Mouse (Mus musculus) liver, embryonic 14.5 days (tissue): ENCODE measurements around the gene Wdr38. TPM values are rescaled to one million over a fixed set of nuclear protein-coding genes. Genes with fewer than 3 reads are reported as not detected.

Experiments used
- ATAC-seq: fragments of 200-750 bp; cut with Nextera tagmentation; 2 replicates; pipeline ENCODE4 v1.8.0; 2017; ENCODE audit warnings: moderate number of reproducible peaks, mild to moderate bottlenecking, moderate library complexity; ENCODE audit not compliant: insufficient read depth
- DNase-seq, 3 experiments: peaks; one replicate each; pipeline ENCODE4 v3.0.0-alpha.2; 2012 to 2013; ENCODE audit warnings: low read depth in 3 of 3, low spot score in 3 of 3
- H3K27ac ChIP-seq: fragments of 300-500 bp; sonication (generic); 2 replicates; pipeline ENCODE4 v1.5.1; 2014; ENCODE audit warnings: moderate library complexity, mild to moderate bottlenecking, control low read depth, inconsistent platforms
- H3K27me3 ChIP-seq: fragments of 300-500 bp; sonication (generic); 2 replicates; pipeline ENCODE4 v1.6.1; 2014; ENCODE audit warnings: mild to moderate bottlenecking, low read length, moderate library complexity; ENCODE audit not compliant: control insufficient read depth, insufficient read depth
- H3K36me3 ChIP-seq: fragments of 300-500 bp; sonication (generic); replicated peaks from 2 replicates; pipeline ENCODE4 v1.6.1; 2014; ENCODE audit warnings: low read depth; ENCODE audit not compliant: control insufficient read depth, insufficient read depth
- H3K4me1 ChIP-seq, 2 experiments: fragments of 200-500 bp in 1 of 2; fragments of 300-500 bp in 1 of 2; sonication (generic) in 1 of 2; replicated peaks; 2 replicates each; pipeline ENCODE4 v1.6.1; 2012 to 2014; ENCODE audit warnings: antibody characterized with exemption in 1 of 2, inconsistent platforms in 1 of 2, low read length in 1 of 2; ENCODE audit not compliant: control insufficient read depth in 2 of 2, insufficient read depth in 2 of 2
- H3K4me2 ChIP-seq: fragments of 300-500 bp; sonication (generic); 2 replicates; pipeline ENCODE4 v1.6.1; 2014; ENCODE audit warnings: low read depth, mild to moderate bottlenecking, control low read depth, moderate library complexity
- H3K4me3 ChIP-seq, 2 experiments: fragments of 200-500 bp in 1 of 2; fragments of 300-500 bp in 1 of 2; sonication (generic) in 1 of 2; 2 replicates each; pipeline ENCODE4 v1.5.1; 2012 to 2014; ENCODE audit warnings: low read depth in 2 of 2, low read length in 2 of 2, mild to moderate bottlenecking in 2 of 2, control low read depth in 1 of 2, inconsistent platforms in 1 of 2, moderate library complexity in 1 of 2; ENCODE audit not compliant: insufficient read depth in 1 of 2
- H3K9ac ChIP-seq: fragments of 300-500 bp; sonication (generic); replicated peaks from 2 replicates; pipeline ENCODE4 v1.6.1; 2014; ENCODE audit warnings: mild to moderate bottlenecking, control low read depth, moderate library complexity
- H3K9me3 ChIP-seq: fragments of 300-500 bp; sonication (generic); 2 replicates; pipeline ENCODE4 v1.6.1; 2016; ENCODE audit warnings: low read length, mixed read lengths; ENCODE audit not compliant: control insufficient read depth
- CTCF ChIP-seq: IDR thresholded peaks from 2 replicates; pipeline ENCODE4 v1.5.1; 2016; ENCODE audit warnings: antibody characterized with exemption, low read depth, control low read depth
- EP300 ChIP-seq: IDR thresholded peaks from 2 replicates; pipeline ENCODE4 v1.6.1; 2016; ENCODE audit warnings: antibody characterized with exemption, low read depth
- WGBS: fragments of 180-500 bp; shearing (Covaris S2); extraction: QIAGEN DNeasy Blood & Tissue Kit; methylation state at CpG from one replicate; pipeline ENCODE4 v1.1.7; 2014; ENCODE audit not compliant: insufficient replicate concordance; 5-methylcytosine and 5-hydroxymethylcytosine counted together
- polyA plus RNA-seq, 2 experiments: library from polyadenylated mRNA; depleted of rRNA in 1 of 2; stranded (reverse) in 1 of 2; unstranded in 1 of 2; fragments of >200 nt; fragmentation: Nextera tagmentation in 1 of 2; extraction: Ambion mirVana in 1 of 2; gene quantifications; 2 replicates each; pipeline versions ENCODE4 v1.2.1 to v1.2.3; 2012 to 2014

The Wdr38 gene
- polyA plus RNA-seq (2012; rRNA removed) (0.29 and 0.42 TPM in 2 replicates), polyA plus RNA-seq (2014; fragmentation: Nextera tagmentation; extraction: Ambion mirVana) (0.29 and 0.58 TPM in 2 replicates)

- H3K4me1 ChIP-seq = peaks cover 4 to 14% of the 10 kb centered on the region in 2 experiments
- WGBS = 10% methylated on average over 33 of the region's 33 CpGs
- TF ChIP-seq EP300 = no peak
- TF ChIP-seq CTCF = peak; percentile 99
Observed at GRCm38 (mm10) chr2:38997386-38998374, at the start of gene Wdr38. TSS of gene Wdr38 (plus strand) at chr2:38997476.

DNA sequence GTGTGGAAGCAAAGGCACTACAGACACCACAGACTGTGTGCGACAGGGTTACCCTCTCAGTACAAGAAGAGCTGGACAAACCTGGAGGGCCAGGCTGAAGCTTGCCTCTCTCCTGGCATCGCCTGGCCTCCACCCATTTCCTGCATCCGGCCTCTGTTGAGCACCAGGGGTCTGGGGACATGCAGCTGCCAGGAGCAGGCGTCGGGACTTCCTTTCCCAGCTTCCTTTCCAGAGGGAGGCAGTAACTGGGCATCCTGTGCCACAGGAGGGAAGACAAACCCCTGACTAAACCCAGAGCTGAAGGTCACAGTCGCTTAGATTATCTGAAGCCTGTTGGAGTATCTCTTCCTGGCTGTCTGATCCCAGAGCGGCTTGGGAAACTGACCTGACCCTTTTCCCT is 49.7 kb upstream of the Wdr38 start:
- Histone ChIP-seq H3K27ac (no peak overlapping the region), H3K4me1 (peaks cover 6 to 9% of the 10 kb centered on the region in 2 experiments; a peak in 3 of 4 replicates), H3K4me2 (no peak overlapping the region), H3K9ac (no peak overlapping the region), H3K4me3 (no peak overlapping the region), H3K36me3 (no peaks in the 10 kb centered on the region), H3K9me3 (no peaks in the 10 kb centered on the region), H3K27me3 (no peaks in the 10 kb centered on the region)
- no peak for DNase-seq
- WGBS = 27% methylated on average over 7 of the region's 7 CpGs
- no peak for TF ChIP-seq CTCF
- no peak for TF ChIP-seq EP300
- ATAC-seq = no peak

More at GRCm38 (mm10) chr2:38997386-38998374, at the start of gene Wdr38:
- H3K4me3 ChIP-seq = peak within 1 kb of the TSS; percentile 57 to 63
- peak within 1 kb of the TSS; percentile 78 for H3K4me2 ChIP-seq
- peak; percentile 85 for ATAC-seq
- H3K36me3 ChIP-seq = peaks cover 25% of the 10 kb centered on the region
- peak; percentile 62 to 75 (median 65) for DNase-seq
- H3K27ac ChIP-seq = peak within 1 kb of the TSS; percentile 37
- no peaks in the 10 kb centered on the region for H3K9me3 ChIP-seq
- H3K27me3 ChIP-seq = no peaks in the 10 kb centered on the region
- H3K9ac ChIP-seq = peak within 1 kb of the TSS; percentile 69

- Histone ChIP-seq H3K9me3 (no peaks in the 10 kb centered on the region), H3K9ac (no peak overlapping the region), H3K36me3 (no peaks in the 10 kb centered on the region), H3K27me3 (no peaks in the 10 kb centered on the region), H3K27ac (no peak overlapping the region), H3K4me2 (0 out of 2 replicates have a peak overlapping the region, but pooled peaks have one; percentile 18), H3K4me3 (no peak overlapping the region), H3K4me1 (peaks cover 6 to 9% of the 10 kb centered on the region in 2 experiments; a peak in 3 of 4 replicates)
- peak; percentile 86 for ATAC-seq
- WGBS = 35% methylated on average over 7 of the region's 7 CpGs
- TF ChIP-seq CTCF (no peak), EP300 (no peak)
- DNase-seq = peak; percentile 44 to 60 (median 44)
Observed at GRCm38 (mm10) chr2:38950281-38950719, 47.0 kb upstream of the Wdr38 start.

DNA sequence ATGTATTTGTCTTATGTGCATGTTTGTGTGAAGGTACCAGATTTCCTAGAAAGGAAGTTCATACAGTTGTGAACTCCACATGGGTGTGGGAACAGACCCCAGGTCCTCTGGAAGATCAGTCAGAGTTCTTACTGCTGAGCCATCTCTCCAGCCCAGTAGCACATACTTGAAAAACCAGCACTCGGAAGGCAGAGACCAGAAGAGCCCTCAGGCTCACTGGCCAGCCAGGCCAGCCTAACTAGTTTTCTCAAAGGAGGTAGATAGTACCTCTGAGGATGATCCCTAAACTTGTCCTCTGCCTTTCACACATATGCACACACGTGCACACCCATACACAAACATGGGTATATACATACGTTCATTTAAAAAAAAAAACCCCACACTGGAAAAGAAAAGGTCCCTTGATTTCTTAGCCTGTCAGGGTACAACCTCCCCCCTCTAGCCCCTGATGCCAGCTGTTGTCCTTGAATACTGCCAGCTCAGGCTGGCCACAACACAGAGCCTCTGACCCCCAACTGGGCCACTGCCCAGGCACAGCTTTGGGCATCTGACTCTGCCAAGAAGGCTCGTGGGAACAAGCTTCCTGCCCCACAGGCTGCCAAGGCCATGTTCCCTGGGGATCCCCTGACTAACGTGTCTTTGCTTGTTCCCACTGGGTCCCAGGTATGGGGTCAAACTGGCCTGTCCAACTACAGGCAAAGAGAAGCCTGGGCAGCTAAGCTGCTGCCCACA is 44.0 kb upstream of the Wdr38 start:
- Histone ChIP-seq H3K27ac (no peak overlapping the region), H3K36me3 (no peaks in the 10 kb centered on the region), H3K9me3 (no peaks in the 10 kb centered on the region), H3K4me1 (peaks cover 10 to 14% of the 10 kb centered on the region in 2 experiments; a peak in 3 of 4 replicates), H3K4me2 (no peak overlapping the region), H3K27me3 (no peaks in the 10 kb centered on the region), H3K9ac (no peak overlapping the region), H3K4me3 (no peak overlapping the region)
- ATAC-seq = no peak
- TF ChIP-seq EP300 (no peak), CTCF (no peak)
- DNase-seq = no peak
- 60% methylated on average over 5 of the region's 5 CpGs for WGBS
